Mouse (Mus musculus): ENCODE measurements at regions not wholly inside any gene's neighbourhood (a gene's known extent, or its start where the extent isn't known, plus 50 kb on each side); places are given as distances from the start of the nearest gene placed in this dataset.
A peak's percentile ranks its signal among the peaks of the same experiment; 100 is the strongest.

DNA sequence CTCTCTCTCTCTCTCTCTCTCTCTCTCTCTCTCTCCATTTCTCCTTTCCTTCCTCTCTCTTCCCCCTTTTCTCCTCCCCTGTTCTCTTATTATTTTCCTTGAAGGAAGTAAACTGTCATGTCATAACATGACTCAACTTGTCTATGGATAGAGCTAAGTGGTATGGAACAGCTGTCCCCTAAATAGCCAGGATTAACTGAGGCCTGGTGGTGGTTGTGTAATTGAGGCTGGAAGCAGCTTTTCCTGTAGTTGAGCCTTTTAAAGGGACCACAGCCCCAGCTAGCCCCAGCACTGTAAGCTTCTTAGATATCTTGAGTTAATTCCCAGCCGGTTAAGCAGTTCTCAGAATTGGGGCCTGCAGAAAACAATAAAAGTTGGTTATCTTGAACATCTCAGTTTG lies 243.7 kb upstream of the Nbea start:
- peak; percentile 65 for DNase-seq

DNA sequence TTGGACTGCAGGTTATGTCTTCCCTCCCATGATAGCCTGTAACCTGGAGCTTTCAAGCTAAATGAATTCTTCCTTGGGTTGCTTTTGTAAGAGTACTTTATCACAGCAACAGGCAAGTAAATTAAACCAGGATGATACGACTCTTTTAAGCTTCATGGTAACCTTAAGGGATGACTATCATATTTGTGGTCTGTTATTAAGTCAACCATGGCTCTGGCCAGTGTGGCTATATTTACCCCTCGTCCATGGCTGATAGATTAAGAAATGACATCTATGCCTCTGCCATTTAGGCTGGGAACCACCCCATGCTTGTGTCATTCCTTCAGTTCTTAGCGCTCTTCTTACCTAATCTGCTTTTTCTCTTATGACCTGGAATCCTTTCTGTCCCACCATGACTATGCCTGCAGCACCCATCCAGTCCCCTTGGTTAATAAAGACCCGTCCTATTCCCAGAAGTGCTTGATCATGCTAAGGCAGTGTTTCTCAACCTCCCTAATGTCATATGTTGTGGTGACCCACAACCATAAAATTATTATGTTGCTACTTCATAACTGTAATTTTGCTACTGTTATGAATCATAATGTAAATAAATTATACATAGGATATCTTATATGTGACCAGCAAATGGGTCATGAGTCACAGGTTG lies 214.5 kb upstream of the Nbea start:
- DNase-seq, result no peak

DNA sequence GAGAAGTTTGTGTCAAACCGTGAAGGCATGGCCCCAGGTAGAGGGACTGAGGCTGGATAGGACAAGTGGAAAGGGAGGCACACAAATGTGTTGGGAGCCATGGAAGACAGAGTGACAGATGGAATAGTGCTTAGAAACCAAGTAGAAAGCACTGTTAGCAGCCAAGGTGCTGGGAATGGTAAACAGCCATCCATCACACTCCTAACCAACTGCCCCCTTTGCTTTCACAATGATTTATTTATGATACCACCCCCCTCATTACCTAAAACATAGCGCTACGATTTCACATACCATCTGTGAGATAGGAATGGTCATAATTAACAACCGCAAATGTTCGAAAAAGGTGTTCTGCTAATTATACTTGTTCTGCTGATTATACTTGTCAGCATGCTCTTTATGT lies 209.6 kb upstream of the Nbea start:
- DNase-seq, result no peak

DNA sequence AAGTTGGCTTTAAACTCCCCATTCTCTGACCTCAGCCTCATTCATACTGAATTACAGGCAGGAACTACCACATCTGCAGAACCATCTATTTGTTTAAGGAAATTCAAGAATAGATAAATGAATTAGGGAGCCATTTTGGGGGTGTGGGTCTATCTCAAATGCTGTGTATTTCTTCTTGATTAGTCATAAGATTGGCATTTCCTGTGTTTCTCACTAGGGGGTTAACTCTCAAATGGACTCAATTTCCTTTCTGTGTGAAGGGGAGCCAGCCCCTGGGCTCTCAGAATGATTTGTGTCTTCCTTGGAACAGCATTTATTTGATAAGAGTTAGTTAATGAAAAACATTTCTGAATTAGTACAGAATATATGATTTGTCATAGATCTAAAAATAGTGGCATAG lies 196.8 kb upstream of the Nbea start:
- DNase-seq, result no peak

DNA sequence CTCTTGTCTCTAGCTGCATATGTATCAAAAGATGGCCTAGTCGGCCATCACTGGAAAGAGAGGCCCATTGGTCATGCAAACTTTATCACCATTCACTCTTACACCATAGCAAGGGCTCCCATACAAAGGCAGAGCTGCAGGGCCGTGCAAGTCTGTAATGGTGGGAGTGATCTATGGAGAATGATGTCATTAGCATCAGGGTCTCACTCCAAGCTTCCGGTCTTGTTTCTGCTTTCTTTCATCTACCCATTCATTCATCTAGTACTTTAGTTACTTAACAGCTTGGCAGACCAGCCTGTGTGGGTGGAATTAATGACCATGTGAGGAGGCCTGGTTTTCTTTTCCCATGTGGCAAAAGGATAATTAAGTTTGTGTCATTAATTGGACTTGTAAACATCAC lies 196.0 kb upstream of the Nbea start:
- DNase-seq, result no peak

DNA sequence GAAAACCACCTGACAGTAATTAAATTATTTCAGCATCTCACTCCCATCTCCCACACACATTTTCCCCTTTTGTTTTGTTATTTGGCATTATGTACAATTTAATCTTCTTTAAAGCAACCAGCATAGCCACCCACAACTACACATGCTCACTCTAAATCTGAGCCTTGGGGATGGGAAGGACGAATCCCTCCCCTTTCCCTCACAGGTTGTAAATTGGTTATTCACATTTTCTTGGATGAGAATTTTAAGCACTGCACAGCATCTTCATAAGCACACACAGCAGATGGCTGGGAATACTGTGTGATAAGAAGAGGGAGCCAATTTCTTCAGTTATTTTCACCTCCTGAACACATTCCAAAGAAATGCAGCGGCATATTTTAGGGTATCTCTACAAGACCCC lies 179.0 kb upstream of the Nbea start:
- DNase-seq, result no peak

DNA sequence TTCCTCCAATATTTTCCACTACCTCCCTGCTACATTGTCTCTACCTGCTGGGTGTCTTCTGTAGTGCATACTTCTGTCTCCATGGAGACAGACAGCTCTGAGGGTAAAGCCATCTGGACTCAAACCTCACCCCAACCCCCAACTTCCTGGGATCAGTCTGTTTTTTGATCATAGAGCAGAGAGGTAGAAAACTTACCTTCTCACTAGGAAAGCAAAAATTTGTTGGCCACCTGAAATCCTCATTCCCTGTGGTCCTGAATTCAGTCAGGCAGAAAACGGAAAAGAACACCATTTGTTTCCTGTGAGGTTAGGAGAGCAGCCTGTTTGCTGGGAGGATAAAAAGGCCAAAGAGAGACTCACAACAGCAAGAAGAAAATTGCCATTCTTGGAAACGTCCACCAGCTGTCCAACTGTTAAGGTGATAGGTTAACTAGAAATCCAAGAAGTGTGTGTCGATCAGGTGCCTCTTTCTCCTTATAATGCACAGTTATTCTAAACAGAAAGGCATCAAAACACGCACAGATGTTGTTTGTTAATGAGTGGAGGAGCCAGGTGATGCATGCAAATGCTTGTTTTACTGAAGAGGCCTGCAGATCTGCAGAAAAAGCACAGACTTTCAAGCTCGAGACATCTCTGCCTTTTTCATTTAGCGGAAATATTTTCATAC lies 173.7 kb upstream of the Nbea start:
- DNase-seq, result peak; percentile 33

DNA sequence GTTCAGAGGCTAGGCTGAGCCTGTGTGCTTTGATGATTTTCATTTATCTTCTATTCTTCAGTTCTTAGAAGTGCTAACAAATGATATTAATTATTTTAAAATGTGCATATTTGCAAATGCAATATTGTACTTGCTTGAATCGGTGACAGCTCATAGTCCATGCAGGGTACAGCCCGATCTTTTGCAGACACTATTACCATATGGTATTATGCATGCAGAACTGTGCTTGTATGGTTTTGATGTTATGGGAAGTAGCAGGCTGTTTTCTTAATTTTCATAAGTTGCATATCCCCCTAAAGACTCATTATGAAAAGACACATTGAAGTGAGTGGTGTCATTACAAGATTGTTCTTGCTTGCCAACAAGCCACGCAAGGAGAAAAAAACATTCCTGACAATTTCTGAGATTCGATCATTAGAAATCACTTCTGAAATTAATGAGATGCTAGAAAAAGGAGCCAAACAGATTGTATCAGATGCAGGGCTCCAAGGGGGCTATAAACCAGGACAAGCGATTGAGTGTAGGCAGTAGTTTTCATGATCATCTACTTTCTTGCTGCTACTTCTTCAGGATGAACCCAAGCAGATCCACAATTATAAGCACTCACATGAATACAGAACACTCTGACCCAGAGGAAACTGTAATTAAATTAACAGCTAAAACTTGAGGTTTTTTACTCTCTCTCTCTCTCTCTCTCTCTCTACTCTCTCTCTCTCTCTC lies 172.8 kb upstream of the Nbea start:
- DNase-seq, result no peak

Measured in retina, postnatal 1 day (tissue).